Mouse (Mus musculus): ENCODE results near the gene Lims1.

GRCm38 (mm10) chr10:58341685-58342084, 18.4 kb downstream of the Lims1 start:
- TF ChIP-seq SIN3A (IDR thresholded peaks at IDR 0.05; ENCODE audit: low read length): no peak
- TF ChIP-seq SMC3 (IDR thresholded peaks at IDR 0.05; ENCODE audit: low read depth, low read length): no peak
